Mouse (Mus musculus) erythroblast, embryonic 14.5 days (primary cell): Measurements from ENCODE around the gene Nipal4.

Experiments
- GATA1 ChIP-seq: IDR thresholded peaks from 2 replicates; pipeline ENCODE4 v1.6.1; 2012; ENCODE audit warnings: low read length, inconsistent platforms, mixed read lengths
- TAL1 ChIP-seq: IDR thresholded peaks from 3 replicates; pipeline ENCODE4 v1.6.1; 2012; ENCODE audit warnings: low read length, inconsistent platforms, mixed read lengths

DNA sequence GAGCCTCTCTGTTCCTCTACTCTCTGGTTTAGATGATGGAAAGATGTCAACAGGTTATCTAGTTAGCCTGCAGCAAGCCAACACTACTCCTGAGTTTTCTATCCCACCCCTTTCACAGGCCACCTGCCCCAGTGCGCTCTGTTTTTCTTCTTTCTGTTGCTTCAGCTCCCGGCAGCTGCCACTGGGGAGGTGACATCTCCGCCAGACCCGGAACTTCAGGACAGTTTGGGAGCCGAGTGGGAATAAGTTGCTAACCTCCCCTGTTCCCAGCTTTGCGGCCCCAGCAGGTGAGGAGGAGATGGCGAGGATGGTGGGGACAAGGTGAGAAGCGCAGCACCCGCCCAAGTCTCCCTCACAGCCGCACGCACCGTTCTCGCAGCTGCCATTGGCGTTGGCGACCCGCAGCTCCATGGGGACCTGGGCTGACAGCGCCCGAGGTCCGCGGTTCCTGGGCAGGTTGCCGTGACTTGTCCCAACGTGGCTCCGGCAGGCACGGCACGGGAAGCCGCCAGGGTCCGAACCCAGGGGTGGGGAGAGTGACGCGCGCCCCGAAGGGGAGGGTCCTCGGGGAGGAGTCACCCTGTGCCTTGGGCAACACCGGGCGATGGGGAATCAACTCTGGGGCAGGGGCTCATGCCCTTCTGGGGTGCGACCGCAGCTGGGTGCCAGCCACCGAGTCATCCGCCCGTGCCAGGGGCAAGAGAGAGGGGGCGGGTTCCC is at the start of gene Nipal4:
- TF ChIP-seq GATA1, result no peak
- TF ChIP-seq TAL1, result no peak
